Mouse (Mus musculus): ENCODE measurements around the gene Sgcb.

Gene Sgcb

DNA sequence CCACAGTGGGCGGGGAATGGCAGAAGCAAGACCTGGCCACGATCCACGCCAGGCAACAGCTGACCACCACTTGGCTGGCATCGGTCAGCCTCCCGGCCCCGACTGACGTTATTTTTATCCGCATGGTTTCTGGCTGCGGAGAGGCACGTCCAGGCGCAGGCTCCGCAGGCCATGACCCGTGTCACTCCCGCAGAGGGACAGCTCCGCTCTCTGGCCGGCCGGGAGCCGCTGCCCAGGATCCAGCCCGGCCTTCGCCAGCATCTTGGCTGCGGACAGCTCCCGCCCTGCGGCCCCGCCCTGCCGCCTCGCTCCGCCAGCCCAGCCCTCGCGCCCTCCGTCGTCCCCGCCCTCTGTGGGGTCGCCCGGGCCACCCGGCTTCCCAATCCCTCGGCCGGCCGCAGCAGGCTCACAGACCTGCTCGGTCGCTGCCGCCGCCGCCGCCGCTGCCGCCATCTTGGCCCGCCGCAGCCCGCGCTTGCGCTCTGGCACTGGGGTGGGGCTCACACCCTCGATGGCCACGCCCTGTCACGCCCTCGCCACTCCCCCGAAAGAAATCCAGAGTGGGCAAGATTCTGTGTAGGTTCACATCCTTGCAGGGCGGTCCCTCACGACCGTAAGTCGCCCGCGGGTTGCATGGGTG is at the start of gene Sgcb:
Gene Sgcb (minus strand): TSS at position 530 of the 640 bp plus-strand sequence.
- DNase-seq (ENCODE audit: low spot score), result peak; percentile 77

DNA sequence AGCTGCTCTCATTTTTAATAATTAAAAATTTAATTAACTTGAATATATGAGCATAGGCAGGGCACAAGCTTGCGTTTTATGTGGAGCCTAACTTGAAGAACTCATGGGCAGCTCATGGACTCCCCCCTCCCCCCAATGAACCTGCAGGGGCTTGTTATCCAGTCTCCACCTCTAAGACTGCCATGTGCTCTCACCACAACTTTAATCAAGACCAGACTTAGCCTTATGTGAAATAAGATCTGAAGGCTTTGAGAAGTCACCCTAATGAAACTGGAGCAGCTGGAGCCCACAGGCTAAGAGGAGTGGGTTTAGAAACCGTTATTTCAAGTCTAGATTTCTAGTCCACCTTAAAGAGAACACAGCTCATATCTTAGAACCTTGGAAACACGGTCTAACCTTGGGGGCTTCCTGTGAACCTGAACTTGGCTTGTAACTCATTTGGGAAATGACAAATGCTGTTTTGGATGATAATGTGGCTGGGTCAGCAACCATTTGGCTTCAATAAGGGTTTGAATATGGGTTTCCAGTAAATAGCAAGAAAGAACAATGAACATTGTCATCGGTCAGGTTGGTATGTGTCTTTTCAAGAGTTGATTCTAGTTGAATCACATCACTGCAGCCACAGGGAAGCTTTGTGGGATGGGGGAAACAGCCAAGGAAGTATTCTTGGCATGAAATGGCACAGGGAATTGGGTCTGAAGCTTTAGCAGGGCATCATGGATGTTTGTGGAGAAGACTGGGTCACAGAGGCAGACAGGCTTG is 46.8 kb upstream of the Sgcb start:
- no peak for DNase-seq (ENCODE audit: low spot score)

DNA sequence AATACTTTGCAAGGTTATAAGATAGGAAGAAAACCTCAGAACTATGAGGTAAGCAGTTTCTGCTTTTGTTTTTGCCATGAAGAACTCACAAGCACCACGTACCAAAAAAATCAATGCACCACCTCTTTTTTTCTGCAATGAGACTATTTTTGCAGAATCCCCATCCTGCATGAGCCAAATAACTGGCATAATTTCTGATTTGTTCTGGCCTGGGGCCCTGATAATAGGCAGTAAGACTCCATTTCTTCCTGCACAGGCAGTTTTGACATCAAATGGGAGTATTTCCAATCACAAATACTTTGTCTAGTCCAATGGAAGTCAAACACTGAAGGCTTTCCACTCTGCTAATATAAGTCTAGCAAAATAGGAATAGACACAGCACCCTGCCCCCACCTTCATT is 46.2 kb upstream of the Sgcb start:
- DNase-seq (ENCODE audit: low spot score), result no peak

GRCm38 (mm10) chr5:73691723-73692520 is 44.3 kb upstream of the Sgcb start:
- DNase-seq (ENCODE audit: low spot score), result no peak

- DNase-seq (ENCODE audit: low spot score), result no peak
These were observed 42.6 kb upstream of the Sgcb start for GRCm38 (mm10) chr5:73690146-73690545.

- DNase-seq (ENCODE audit: low spot score), result no peak
These were observed 41.0 kb upstream of the Sgcb start for GRCm38 (mm10) chr5:73688576-73688975.

GRCm38 (mm10) chr5:73686149-73686548 is 38.6 kb upstream of the Sgcb start:
- DNase-seq (ENCODE audit: low spot score), result no peak

- no peak for DNase-seq (ENCODE audit: low spot score)
These were observed 36.3 kb upstream of the Sgcb start for GRCm38 (mm10) chr5:73683706-73684409.

- no peak for DNase-seq (ENCODE audit: low spot score)
These were observed 35.6 kb upstream of the Sgcb start for GRCm38 (mm10) chr5:73683221-73683620.

GRCm38 (mm10) chr5:73676626-73677025 is 29.0 kb upstream of the Sgcb start:
- DNase-seq (ENCODE audit: low spot score), result no peak

DNA sequence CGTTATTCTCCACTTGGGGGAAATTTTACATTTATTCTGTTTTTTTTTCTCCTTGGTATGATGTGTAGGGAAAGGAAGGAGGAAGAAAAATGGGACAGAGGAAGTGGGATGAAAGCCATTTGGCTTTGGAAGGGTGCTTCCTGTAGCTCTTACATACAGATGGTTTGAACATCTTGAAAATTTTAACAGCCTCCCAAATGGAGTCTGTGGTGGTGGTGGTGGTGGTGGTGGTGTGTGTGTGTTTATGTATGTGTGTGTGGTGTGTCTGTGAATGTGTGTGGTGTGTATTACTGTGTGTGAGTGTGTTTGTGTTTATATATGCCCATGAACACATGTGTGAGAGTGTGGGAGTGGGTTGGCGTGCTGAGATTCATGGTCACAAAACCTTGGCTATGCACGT is 28.0 kb upstream of the Sgcb start:
- DNase-seq (ENCODE audit: low spot score), result no peak

DNA sequence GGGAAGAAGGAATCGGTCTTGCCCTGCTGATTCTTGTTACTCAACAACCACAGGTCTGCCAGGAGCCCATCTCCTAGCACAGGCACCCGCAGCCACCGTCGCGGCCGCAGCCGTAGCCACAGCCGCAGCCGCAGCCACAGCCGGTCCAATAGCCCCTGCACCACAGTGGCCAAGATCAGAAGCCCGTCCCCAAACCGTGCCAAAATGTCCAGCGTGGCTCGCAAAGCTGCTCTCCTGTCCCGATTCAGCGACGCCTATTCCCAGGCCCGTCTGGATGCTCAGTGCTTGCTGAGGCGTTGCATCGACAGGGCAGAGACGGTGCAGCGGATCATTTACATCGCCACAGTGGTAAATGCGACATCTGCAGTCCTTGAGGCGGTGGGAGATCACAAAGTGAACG is 21.8 kb upstream of the Sgcb start:
- DNase-seq (ENCODE audit: low spot score), result no peak

GRCm38 (mm10) chr5:73667877-73668276 is 20.3 kb upstream of the Sgcb start:
- no peak for DNase-seq (ENCODE audit: low spot score)

- DNase-seq (ENCODE audit: low spot score), result no peak
These were observed 19.1 kb upstream of the Sgcb start for GRCm38 (mm10) chr5:73666695-73667094.

- no peak for DNase-seq (ENCODE audit: low spot score)
These were observed 4.2 kb upstream of the Sgcb start for GRCm38 (mm10) chr5:73651855-73652201.

DNA sequence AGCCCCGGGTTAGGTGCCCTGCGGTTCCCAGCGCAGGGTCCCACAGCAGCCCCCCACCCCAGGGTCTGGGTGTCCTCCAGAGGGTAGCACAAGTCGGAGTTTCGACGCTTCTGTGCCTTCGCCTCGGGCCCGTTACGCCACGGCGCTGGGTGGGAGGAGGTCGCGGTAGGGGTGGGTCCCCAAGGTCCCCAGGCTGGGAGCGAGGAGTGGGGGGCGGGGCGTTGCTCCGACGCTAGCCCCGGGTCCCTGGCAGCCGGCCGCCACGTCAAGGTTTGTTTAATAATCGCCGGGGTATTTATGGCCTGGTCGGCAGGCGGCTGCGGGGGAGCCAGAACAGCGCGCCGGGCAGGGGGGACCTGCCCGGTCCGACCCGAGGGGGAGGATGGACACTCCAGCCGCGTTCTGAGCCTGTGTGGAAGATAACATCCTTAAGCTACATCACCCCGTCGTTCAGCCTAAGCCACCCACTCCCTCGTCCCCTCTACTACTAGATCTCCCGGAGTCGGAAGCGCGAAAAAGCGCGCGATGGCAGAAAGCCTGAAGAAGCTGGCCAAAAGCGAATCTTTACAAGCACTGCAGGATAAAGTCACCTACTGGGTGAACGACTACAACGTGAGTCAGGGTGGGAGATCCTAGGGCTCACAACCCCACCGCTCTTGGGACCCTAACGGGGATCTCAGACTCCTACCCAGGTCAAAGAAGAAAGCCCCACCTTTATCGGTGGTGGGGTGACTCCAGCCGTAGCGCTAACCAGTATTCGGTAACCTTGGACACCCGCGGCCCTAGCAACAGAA is 3.7 kb upstream of the Sgcb start, which contains the start of gene Spata18:
Gene Spata18 (plus strand): TSS at position 319 of the 794 bp plus-strand sequence.
- no peak for DNase-seq (ENCODE audit: low spot score)

DNA sequence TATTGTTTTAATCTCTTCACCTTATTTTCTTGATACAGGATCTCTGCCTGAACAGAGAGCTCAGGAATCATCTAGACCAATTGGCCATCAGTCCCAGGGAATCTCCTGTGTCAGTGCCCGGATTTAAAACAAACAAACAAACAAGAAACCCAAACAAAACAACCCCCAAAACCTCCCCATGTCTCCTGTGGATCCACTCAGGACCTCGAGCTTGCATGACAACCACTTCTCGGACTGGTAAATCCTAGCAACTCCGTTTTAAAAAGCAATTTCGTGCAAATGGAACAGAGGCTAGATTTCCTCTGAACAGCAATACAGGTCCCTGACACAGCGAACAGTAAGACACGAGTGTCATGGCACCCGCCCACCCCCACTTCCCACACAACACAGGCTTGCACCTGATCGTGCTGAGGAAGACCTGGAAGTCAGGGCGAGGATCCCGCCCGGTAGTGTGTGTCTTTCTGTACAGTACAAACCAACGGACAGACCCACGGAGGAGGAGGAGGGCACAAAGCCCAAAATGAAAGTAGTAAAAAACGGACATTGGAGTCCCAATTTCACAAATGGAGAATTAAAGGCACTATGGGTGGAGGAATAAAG is 2.9 kb upstream of the Sgcb start:
- DNase-seq (ENCODE audit: low spot score), result no peak

- no peak for DNase-seq (ENCODE audit: low spot score)
These were observed 5.5 kb downstream of the Sgcb start for GRCm38 (mm10) chr5:73642091-73642490.

DNA sequence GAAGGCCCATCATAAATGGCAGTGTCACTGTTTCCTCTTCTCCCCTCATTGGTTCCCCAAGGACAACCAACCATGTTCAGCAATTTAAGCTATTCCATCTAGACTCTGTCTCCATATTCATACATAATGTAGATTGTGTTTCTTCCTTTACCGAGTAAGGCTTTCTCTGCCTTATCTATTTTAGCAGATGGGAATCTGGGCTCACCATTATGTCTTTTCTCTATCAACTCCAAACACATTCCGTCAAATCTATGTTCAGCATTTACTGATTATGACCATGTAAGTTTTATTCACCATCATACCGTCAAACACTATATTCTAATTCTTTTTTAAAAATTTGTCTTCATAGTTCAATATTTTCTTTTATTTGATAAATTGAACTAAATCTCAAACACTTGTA is 6.5 kb downstream of the Sgcb start:
- no peak for DNase-seq (ENCODE audit: low spot score)

GRCm38 (mm10) chr5:73637337-73638107 is 10.1 kb downstream of the Sgcb start:
- no peak for DNase-seq (ENCODE audit: low spot score)
